Mouse (Mus musculus): ENCODE measurements around the gene Fmo5. TPM values are rescaled to one million over a fixed set of nuclear protein-coding genes. Genes with fewer than 3 reads are reported as not detected.

Fmo5 gene
- polyA plus RNA-seq, 1 experiment from 2014 or later: 12.6 TPM

DNA sequence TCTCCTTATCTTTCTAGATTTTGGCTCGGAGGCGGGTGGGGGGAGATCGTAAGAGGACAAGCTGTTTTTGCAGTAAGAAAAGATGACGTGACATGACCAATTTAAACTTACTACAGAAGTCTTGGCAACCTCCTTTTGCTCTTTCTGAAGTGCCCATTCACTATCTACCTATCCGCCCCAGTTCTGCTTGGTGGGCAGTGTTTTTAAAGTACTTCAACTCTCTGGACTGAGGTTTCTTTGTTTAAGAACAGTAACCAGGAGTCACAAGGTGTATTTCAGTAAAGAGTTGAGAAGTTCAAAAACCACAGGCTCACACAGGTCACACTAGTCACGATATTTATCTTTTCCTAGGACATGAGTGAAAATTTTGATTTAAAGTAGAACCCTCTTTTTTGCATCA is 33.5 kb upstream of the Fmo5 start:
- no peak for DNase-seq (ENCODE audit: low spot score)
- 84% methylated on average over 6 of the region's 6 CpGs for WGBS
- H3K36me3 ChIP-seq (ENCODE audit: insufficient read depth, low read length): no peaks in the 10 kb centered on the region

DNA sequence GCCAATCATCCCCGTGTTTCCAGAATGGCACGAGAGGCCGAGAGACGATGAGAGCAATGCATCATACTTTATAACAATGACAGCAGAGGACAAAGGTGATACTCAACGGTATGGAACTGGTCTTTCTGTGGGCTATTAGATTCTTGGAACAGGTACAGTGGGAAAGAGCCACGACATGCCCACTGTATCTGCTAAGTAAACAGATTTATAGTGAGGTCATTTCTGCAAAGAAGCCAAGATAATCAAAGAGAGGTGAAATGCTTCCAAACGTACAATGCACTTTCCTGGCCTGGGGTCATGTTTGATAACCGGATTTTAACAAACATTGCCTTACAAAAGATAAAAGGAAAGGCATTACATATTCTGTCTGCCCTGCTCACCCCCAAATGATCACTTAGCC is 31.8 kb upstream of the Fmo5 start:
- Histone ChIP-seq H3K27me3 (ENCODE audit: insufficient read depth, low read length) (no peaks in the 10 kb centered on the region), H3K4me3 (replicated peaks; ENCODE audit: low read depth, low read length) (no peak overlapping the region), H3K9me3 (replicated peaks; ENCODE audit: low read length) (no peaks in the 10 kb centered on the region), H3K4me1 (replicated peaks; ENCODE audit: insufficient read depth, low read length) (no peaks in the 10 kb centered on the region), H3K36me3 (ENCODE audit: insufficient read depth, low read length) (0 out of 2 replicates have a peak, but pooled peaks cover 5% of the 10 kb centered on the region), H3K9ac (ENCODE audit: low read depth, low read length) (no peak overlapping the region), H3K4me2 (ENCODE audit: low read length) (no peak overlapping the region), H3K27ac (no peak overlapping the region)
- DNase-seq (ENCODE audit: low spot score) (no peak), ATAC-seq (replicated peaks; ENCODE audit: low FRiP score, low read depth) (no peak)
- TF ChIP-seq CTCF (IDR thresholded peaks at IDR 0.05; ENCODE audit: low read depth): no peak
- 73% methylated on average over 8 of the region's 8 CpGs for WGBS

More for the DNA sequence above, 33.5 kb upstream of the Fmo5 start:
- TF ChIP-seq CTCF (IDR thresholded peaks at IDR 0.05; ENCODE audit: low read depth): no peak
- H3K9me3 ChIP-seq (replicated peaks; ENCODE audit: low read length): no peaks in the 10 kb centered on the region
- ATAC-seq (replicated peaks; ENCODE audit: low FRiP score, low read depth): no peak
- no peak overlapping the region for H3K27ac ChIP-seq
- H3K27me3 ChIP-seq (ENCODE audit: insufficient read depth, low read length): no peaks in the 10 kb centered on the region
- no peak overlapping the region for H3K4me2 ChIP-seq (ENCODE audit: low read length)
- H3K4me1 ChIP-seq (replicated peaks; ENCODE audit: insufficient read depth, low read length): no peaks in the 10 kb centered on the region
- H3K9ac ChIP-seq (ENCODE audit: low read depth, low read length): no peak overlapping the region
- no peak overlapping the region for H3K4me3 ChIP-seq (replicated peaks; ENCODE audit: low read depth, low read length)

DNA sequence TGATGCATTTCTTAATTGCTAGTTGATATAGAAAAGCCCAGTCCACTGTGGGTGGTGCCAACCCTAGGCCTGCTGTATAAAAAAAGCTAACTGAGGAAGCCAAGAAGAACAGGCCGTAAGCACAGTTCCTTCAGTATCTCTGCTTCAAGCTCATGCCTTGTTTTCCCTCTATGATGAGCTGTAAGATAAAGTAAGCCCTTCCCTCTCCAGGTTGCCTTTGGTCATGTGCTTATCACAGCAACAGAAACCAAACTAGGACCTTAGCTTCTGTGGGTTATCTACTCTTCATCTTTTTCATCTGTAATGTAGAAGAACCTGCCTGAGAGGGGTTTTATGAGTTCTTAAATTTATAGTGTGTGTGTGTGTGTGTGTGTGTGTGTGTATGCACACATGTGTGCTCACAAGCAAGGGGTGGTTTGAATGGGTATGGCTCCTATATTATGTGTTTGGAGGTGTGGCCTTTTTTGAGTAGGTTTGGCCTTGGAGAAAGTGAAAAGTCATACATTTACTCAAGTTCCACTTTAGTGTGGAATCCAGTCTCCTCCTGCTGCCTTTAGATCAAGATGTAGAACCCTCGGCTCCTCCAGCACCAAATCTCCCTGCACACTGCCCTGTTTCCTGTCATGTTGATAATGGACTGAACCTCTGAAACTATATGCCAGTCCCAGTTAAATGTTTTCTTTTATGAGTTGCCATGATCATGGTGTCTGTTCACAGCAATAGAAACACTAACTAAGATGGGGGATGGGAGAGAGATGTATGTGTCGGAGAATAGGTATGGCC is 28.4 kb upstream of the Fmo5 start:
- H3K4me2 ChIP-seq (ENCODE audit: low read length): no peak overlapping the region
- DNase-seq (ENCODE audit: low spot score) (no peak), ATAC-seq (replicated peaks; ENCODE audit: low FRiP score, low read depth) (no peak)
- no peak for TF ChIP-seq CTCF (IDR thresholded peaks at IDR 0.05; ENCODE audit: low read depth)
- no peaks in the 10 kb centered on the region for H3K27me3 ChIP-seq (ENCODE audit: insufficient read depth, low read length)
- H3K27ac ChIP-seq: no peak overlapping the region
- H3K4me1 ChIP-seq (replicated peaks; ENCODE audit: insufficient read depth, low read length): no peaks in the 10 kb centered on the region
- H3K36me3 ChIP-seq (ENCODE audit: insufficient read depth, low read length): 0 out of 2 replicates have a peak, but pooled peaks cover 5% of the 10 kb centered on the region
- 99% methylated on average over 3 of the region's 3 CpGs for WGBS
- no peak overlapping the region for H3K4me3 ChIP-seq (replicated peaks; ENCODE audit: low read depth, low read length)
- no peak overlapping the region for H3K9ac ChIP-seq (ENCODE audit: low read depth, low read length)
- no peaks in the 10 kb centered on the region for H3K9me3 ChIP-seq (replicated peaks; ENCODE audit: low read length)

DNA sequence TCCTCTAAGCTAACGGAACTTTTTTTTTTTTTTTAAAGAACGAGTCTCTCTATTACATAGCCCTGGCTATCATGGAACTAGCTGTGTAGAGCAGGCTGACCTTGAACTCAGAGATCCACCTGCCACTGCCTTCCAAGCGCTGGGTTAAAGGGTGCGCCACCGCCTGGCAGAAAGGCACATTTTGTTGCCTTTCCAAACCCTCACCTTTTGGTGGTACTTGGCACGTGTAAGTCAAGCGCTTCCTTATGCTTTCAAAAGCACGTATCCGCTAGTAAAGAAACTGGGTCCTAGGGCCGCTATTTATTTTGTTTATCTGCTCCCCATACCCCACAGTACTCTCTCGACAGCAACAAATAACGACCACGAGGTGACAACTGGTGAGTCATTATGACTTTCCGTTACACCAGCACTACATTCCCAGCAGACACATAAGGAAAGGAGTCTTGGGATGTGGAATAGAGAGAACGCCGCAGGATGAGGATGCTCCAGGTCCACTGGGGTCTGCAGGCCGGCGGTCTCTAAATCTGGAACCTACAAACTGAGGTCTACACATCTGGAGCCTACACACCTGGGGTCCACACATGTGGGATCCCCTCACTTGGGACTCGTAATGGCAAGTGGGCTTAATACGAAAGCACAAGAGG is 19.3 kb upstream of the Fmo5 start:
- Histone ChIP-seq H3K4me3 (replicated peaks; ENCODE audit: low read depth, low read length) (peak overlapping the region; percentile 87), H3K4me1 (replicated peaks; ENCODE audit: insufficient read depth, low read length) (no peaks in the 10 kb centered on the region), H3K4me2 (ENCODE audit: low read length) (peak overlapping the region; percentile 73), H3K9ac (ENCODE audit: low read depth, low read length) (peak overlapping the region; percentile 86), H3K36me3 (ENCODE audit: insufficient read depth, low read length) (no peaks in the 10 kb centered on the region), H3K27me3 (ENCODE audit: insufficient read depth, low read length) (no peaks in the 10 kb centered on the region), H3K9me3 (replicated peaks; ENCODE audit: low read length) (no peaks in the 10 kb centered on the region), H3K27ac (peak overlapping the region; percentile 92)
- 4% methylated on average over 20 of the region's 20 CpGs for WGBS
- TF ChIP-seq CTCF (IDR thresholded peaks at IDR 0.05; ENCODE audit: low read depth): peak; percentile 48; the same call in 1 of the 2 replicates
- peak; percentile 14 for DNase-seq (ENCODE audit: low spot score)
- ATAC-seq (replicated peaks; ENCODE audit: low FRiP score, low read depth): peak; percentile 42; the same call in 1 of the 2 replicates

- H3K9ac ChIP-seq (ENCODE audit: low read depth, low read length): peak within 1 kb of the TSS; percentile 86
- no peaks in the 10 kb centered on the region for H3K27me3 ChIP-seq (ENCODE audit: insufficient read depth, low read length)
- peak; percentile 93 for TF ChIP-seq CTCF (IDR thresholded peaks at IDR 0.05; ENCODE audit: low read depth)
- 1% methylated on average over 56 of the region's 56 CpGs for WGBS
- no peaks in the 10 kb centered on the region for H3K9me3 ChIP-seq (replicated peaks; ENCODE audit: low read length)
- peak; percentile 93 for ATAC-seq (replicated peaks; ENCODE audit: low FRiP score, low read depth)
- H3K27ac ChIP-seq: peak within 1 kb of the TSS; percentile 92
- H3K4me3 ChIP-seq (replicated peaks; ENCODE audit: low read depth, low read length): peak within 1 kb of the TSS; percentile 87
- H3K4me2 ChIP-seq (ENCODE audit: low read length): peak within 1 kb of the TSS; percentile 73
- H3K36me3 ChIP-seq (ENCODE audit: insufficient read depth, low read length): no peaks in the 10 kb centered on the region
- no peaks in the 10 kb centered on the region for H3K4me1 ChIP-seq (replicated peaks; ENCODE audit: insufficient read depth, low read length)
- DNase-seq (ENCODE audit: low spot score): peak; percentile 93
Observed at GRCm38 (mm10) chr3:97609845-97610410, 18.7 kb upstream of the Fmo5 start, which contains the start of gene Chd1l. TSS of gene Chd1l (minus strand) at chr3:97610203.

DNA sequence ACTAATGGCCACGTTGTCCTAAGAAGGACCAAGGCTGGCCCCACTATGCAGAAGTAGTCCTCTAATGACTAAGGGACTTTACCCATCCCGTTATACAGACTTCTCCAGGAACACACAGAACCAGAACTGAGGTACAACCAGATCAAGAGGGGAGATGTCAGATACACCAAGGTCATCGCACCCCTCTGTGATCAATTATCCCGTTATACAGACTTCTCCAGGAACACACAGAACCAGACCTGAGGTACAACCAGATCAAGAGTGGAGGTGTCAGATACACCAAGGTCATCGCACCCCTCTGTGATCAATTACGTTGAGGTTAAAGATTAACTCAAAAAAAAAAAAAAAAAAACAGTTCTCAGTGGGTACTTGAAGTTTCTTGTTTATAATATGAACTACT is 17.6 kb upstream of the Fmo5 start:
- Histone ChIP-seq H3K4me2 (ENCODE audit: low read length) (no peak overlapping the region), H3K9me3 (replicated peaks; ENCODE audit: low read length) (no peaks in the 10 kb centered on the region), H3K9ac (ENCODE audit: low read depth, low read length) (no peak overlapping the region), H3K4me3 (replicated peaks; ENCODE audit: low read depth, low read length) (no peak overlapping the region), H3K27me3 (ENCODE audit: insufficient read depth, low read length) (no peaks in the 10 kb centered on the region), H3K36me3 (ENCODE audit: insufficient read depth, low read length) (no peaks in the 10 kb centered on the region), H3K27ac (no peak overlapping the region), H3K4me1 (replicated peaks; ENCODE audit: insufficient read depth, low read length) (no peaks in the 10 kb centered on the region)
- 85% methylated on average over 6 of the region's 6 CpGs for WGBS
- DNase-seq (ENCODE audit: low spot score) (no peak), ATAC-seq (replicated peaks; ENCODE audit: low FRiP score, low read depth) (no peak)
- TF ChIP-seq CTCF (IDR thresholded peaks at IDR 0.05; ENCODE audit: low read depth): no peak

All from kidney, postnatal 0 days (tissue).